Mouse (Mus musculus): ENCODE data around the gene Ltc4s. TPM values are rescaled to one million over a fixed set of nuclear protein-coding genes. Genes with fewer than 3 reads are reported as not detected.

Ltc4s gene
- polyA plus RNA-seq, 1 experiment from 2014 or later, result 1.3 TPM

GRCm38 (mm10) chr11:50243926-50244325, 5.5 kb upstream of the Ltc4s start:
- Histone ChIP-seq H3K27me3 (peaks cover 5% of the 10 kb centered on the region; the same call in 1 of the 2 replicates), H3K9ac (no peak overlapping the region), H3K9me3 (replicated peaks) (no peaks in the 10 kb centered on the region), H3K27ac (no peak overlapping the region), H3K4me1 (no peaks in the 10 kb centered on the region), H3K4me2 (replicated peaks) (no peak overlapping the region), H3K36me3 (no peaks in the 10 kb centered on the region), H3K4me3 (no peak overlapping the region)
- WGBS, result 80% methylated on average over 6 of the region's 6 CpGs
- ATAC-seq (ENCODE audit: low FRiP score), result no peak

- no peak overlapping the region for H3K4me3 ChIP-seq
- no peaks in the 10 kb centered on the region for H3K9me3 ChIP-seq (replicated peaks)
- WGBS, result 93% methylated on average over 7 of the region's 7 CpGs
- no peaks in the 10 kb centered on the region for H3K36me3 ChIP-seq
- H3K9ac ChIP-seq, result no peak overlapping the region
- no peak overlapping the region for H3K27ac ChIP-seq
- ATAC-seq (ENCODE audit: low FRiP score), result no peak
- peaks cover 40% of the 10 kb centered on the region for H3K27me3 ChIP-seq
- no peak overlapping the region for H3K4me2 ChIP-seq (replicated peaks)
- peaks cover 14% of the 10 kb centered on the region for H3K4me1 ChIP-seq
Measured at GRCm38 (mm10) chr11:50240235-50240911, 2.0 kb upstream of the Ltc4s start.

- no peak overlapping the region for H3K9ac ChIP-seq
- no peaks in the 10 kb centered on the region for H3K9me3 ChIP-seq (replicated peaks)
- H3K4me2 ChIP-seq (replicated peaks), result no peak overlapping the region
- no peak for ATAC-seq (ENCODE audit: low FRiP score)
- H3K27ac ChIP-seq, result no peak overlapping the region
- peaks cover 41% of the 10 kb centered on the region for H3K27me3 ChIP-seq
- 91% methylated on average over 9 of the region's 9 CpGs for WGBS
- peaks cover 14% of the 10 kb centered on the region for H3K4me1 ChIP-seq
- peaks cover 8% of the 10 kb centered on the region for H3K36me3 ChIP-seq
- no peak overlapping the region for H3K4me3 ChIP-seq
Measured at GRCm38 (mm10) chr11:50238821-50239791, 690 bp upstream of the Ltc4s start.

- Histone ChIP-seq H3K4me3 (peak overlapping the region; percentile 56), H3K9ac (peak overlapping the region; percentile 61), H3K27me3 (peaks cover 41% of the 10 kb centered on the region), H3K4me2 (replicated peaks) (peak overlapping the region; percentile 84), H3K4me1 (peaks cover 14% of the 10 kb centered on the region), H3K27ac (no peak overlapping the region), H3K36me3 (peaks cover 27% of the 10 kb centered on the region), H3K9me3 (replicated peaks) (no peaks in the 10 kb centered on the region)
- 2% methylated on average over 66 of the region's 66 CpGs for WGBS
- ATAC-seq (ENCODE audit: low FRiP score), result peak; percentile 39
Measured at GRCm38 (mm10) chr11:50236937-50237835, 1.2 kb downstream of the Ltc4s start.

GRCm38 (mm10) chr11:50236540-50236936, 1.9 kb downstream of the Ltc4s start:
- peak; percentile 89 for ATAC-seq (ENCODE audit: low FRiP score)
- H3K27me3 ChIP-seq, result peaks cover 41% of the 10 kb centered on the region
- H3K9me3 ChIP-seq (replicated peaks), result no peaks in the 10 kb centered on the region
- H3K4me1 ChIP-seq, result peaks cover 14% of the 10 kb centered on the region
- no peak overlapping the region for H3K27ac ChIP-seq
- peaks cover 31% of the 10 kb centered on the region for H3K36me3 ChIP-seq
- peak overlapping the region; percentile 84 for H3K4me2 ChIP-seq (replicated peaks)
- WGBS, result under 1% methylated on average over 27 of the region's 27 CpGs
- peak overlapping the region; percentile 56 for H3K4me3 ChIP-seq
- H3K9ac ChIP-seq, result peak overlapping the region; percentile 61

- Histone ChIP-seq H3K9ac (no peak overlapping the region), H3K4me1 (peaks cover 19% of the 10 kb centered on the region), H3K27ac (no peak overlapping the region), H3K4me3 (no peak overlapping the region), H3K27me3 (peaks cover 49% of the 10 kb centered on the region), H3K4me2 (replicated peaks) (no peak overlapping the region), H3K36me3 (peaks cover 31% of the 10 kb centered on the region), H3K9me3 (replicated peaks) (no peaks in the 10 kb centered on the region)
- ATAC-seq (ENCODE audit: low FRiP score), result no peak
- WGBS, result 94% methylated on average over 23 of the region's 25 CpGs
Measured at GRCm38 (mm10) chr11:50234606-50235005, 3.8 kb downstream of the Ltc4s start.

GRCm38 (mm10) chr11:50233993-50234392, 4.4 kb downstream of the Ltc4s start:
- H3K4me2 ChIP-seq (replicated peaks), result no peak overlapping the region
- no peak for ATAC-seq (ENCODE audit: low FRiP score)
- no peak overlapping the region for H3K27ac ChIP-seq
- no peaks in the 10 kb centered on the region for H3K9me3 ChIP-seq (replicated peaks)
- H3K9ac ChIP-seq, result no peak overlapping the region
- H3K4me3 ChIP-seq, result no peak overlapping the region
- peaks cover 31% of the 10 kb centered on the region for H3K36me3 ChIP-seq
- 82% methylated on average over 11 of the region's 11 CpGs for WGBS
- H3K4me1 ChIP-seq, result peaks cover 24% of the 10 kb centered on the region
- peaks cover 49% of the 10 kb centered on the region for H3K27me3 ChIP-seq

GRCm38 (mm10) chr11:50233022-50233421, 5.4 kb downstream of the Ltc4s start:
- Histone ChIP-seq H3K9me3 (replicated peaks) (no peaks in the 10 kb centered on the region), H3K4me3 (no peak overlapping the region), H3K36me3 (peaks cover 31% of the 10 kb centered on the region), H3K4me2 (replicated peaks) (no peak overlapping the region), H3K4me1 (peaks cover 32% of the 10 kb centered on the region), H3K9ac (no peak overlapping the region), H3K27ac (no peak overlapping the region), H3K27me3 (peaks cover 42% of the 10 kb centered on the region)
- WGBS, result 92% methylated on average over 13 of the region's 13 CpGs
- ATAC-seq (ENCODE audit: low FRiP score), result no peak

GRCm38 (mm10) chr11:50231411-50231810, 7.0 kb downstream of the Ltc4s start:
- H3K9me3 ChIP-seq (replicated peaks), result no peaks in the 10 kb centered on the region
- peaks cover 40% of the 10 kb centered on the region for H3K4me1 ChIP-seq
- WGBS, result 22% methylated on average over 8 of the region's 8 CpGs
- no peak overlapping the region for H3K9ac ChIP-seq
- no peak overlapping the region for H3K27ac ChIP-seq
- H3K4me2 ChIP-seq (replicated peaks), result peak overlapping the region; percentile 51; the same call in 1 of the 2 replicates
- peaks cover 31% of the 10 kb centered on the region for H3K36me3 ChIP-seq
- no peak overlapping the region for H3K4me3 ChIP-seq
- no peak for ATAC-seq (ENCODE audit: low FRiP score)
- peaks cover 26% of the 10 kb centered on the region for H3K27me3 ChIP-seq

- peak overlapping the region; percentile 51 for H3K4me2 ChIP-seq (replicated peaks)
- peaks cover 20% of the 10 kb centered on the region for H3K27me3 ChIP-seq
- WGBS, result 20% methylated on average over 45 of the region's 45 CpGs
- no peak overlapping the region for H3K9ac ChIP-seq
- ATAC-seq (ENCODE audit: low FRiP score), result no peak
- H3K4me1 ChIP-seq, result peaks cover 41% of the 10 kb centered on the region
- H3K4me3 ChIP-seq, result no peak overlapping the region
- peaks cover 31% of the 10 kb centered on the region for H3K36me3 ChIP-seq
- no peak overlapping the region for H3K27ac ChIP-seq
- H3K9me3 ChIP-seq (replicated peaks), result no peaks in the 10 kb centered on the region
Measured at GRCm38 (mm10) chr11:50230481-50231304, 7.7 kb downstream of the Ltc4s start.

GRCm38 (mm10) chr11:50229252-50229910, 9.0 kb downstream of the Ltc4s start:
- Histone ChIP-seq H3K4me3 (no peak overlapping the region), H3K9me3 (replicated peaks) (no peaks in the 10 kb centered on the region), H3K9ac (no peak overlapping the region; the same call in 1 of the 2 replicates), H3K4me2 (replicated peaks) (no peak overlapping the region), H3K27ac (no peak overlapping the region), H3K36me3 (peaks cover 26% of the 10 kb centered on the region), H3K27me3 (peaks cover 14% of the 10 kb centered on the region), H3K4me1 (peaks cover 42% of the 10 kb centered on the region)
- 50% methylated on average over 7 of the region's 7 CpGs for WGBS
- no peak for ATAC-seq (ENCODE audit: low FRiP score)

Measured in hindbrain, embryonic 12.5 days (tissue).